Mouse (Mus musculus) neural tube, embryonic 13.5 days (tissue): ENCODE data around the gene Olfr119. TPM values are rescaled to one million over a fixed set of nuclear protein-coding genes. Genes with fewer than 3 reads are reported as not detected.
"Not testable (repeated sequence)": the region's sequence is repeated elsewhere in the genome, so short reads cannot be mapped to it uniquely, and the experiment has no call there.

Experiments
- ATAC-seq: fragments of 200-750 bp; cut with Nextera tagmentation; 2 replicates; pipeline ENCODE4 v1.8.0; 2017; ENCODE audit warnings: low read depth, mild to moderate bottlenecking, moderate TSS enrichment, moderate library complexity
- H3K27ac ChIP-seq: fragments of 300-500 bp; sonication (generic); replicated peaks from 2 replicates; pipeline ENCODE4 v1.5.1; 2015; ENCODE audit warnings: moderate library complexity, mild to moderate bottlenecking, inconsistent platforms
- H3K27me3 ChIP-seq: fragments of 300-500 bp; sonication (generic); 2 replicates; pipeline ENCODE4 v1.6.1; 2015; ENCODE audit warnings: mild to moderate bottlenecking, inconsistent platforms
- H3K36me3 ChIP-seq: fragments of 300-500 bp; sonication (generic); 2 replicates; pipeline ENCODE4 v1.6.1; 2015; ENCODE audit warnings: mild to moderate bottlenecking, inconsistent platforms
- H3K4me1 ChIP-seq: fragments of 300-500 bp; sonication (generic); replicated peaks from 2 replicates; pipeline ENCODE4 v1.6.1; 2015; ENCODE audit warnings: inconsistent platforms
- H3K4me2 ChIP-seq: fragments of 300-500 bp; sonication (generic); 2 replicates; pipeline ENCODE4 v1.6.1; 2015; ENCODE audit warnings: inconsistent platforms, mild to moderate bottlenecking, moderate library complexity
- H3K4me3 ChIP-seq: fragments of 300-500 bp; sonication (generic); 2 replicates; pipeline ENCODE4 v1.5.1; 2015; ENCODE audit warnings: mild to moderate bottlenecking, inconsistent platforms
- H3K9ac ChIP-seq: fragments of 300-500 bp; sonication (generic); 2 replicates; pipeline ENCODE4 v1.6.1; 2015; ENCODE audit warnings: moderate library complexity, mild to moderate bottlenecking, inconsistent platforms
- H3K9me3 ChIP-seq: fragments of 300-500 bp; sonication (generic); 2 replicates; pipeline ENCODE4 v1.6.1; 2016; ENCODE audit warnings: inconsistent platforms
- WGBS: fragments of 180-500 bp; shearing (Covaris S2); methylation state at CpG from one replicate; pipeline ENCODE4 v1.1.7; 2015; 5-methylcytosine and 5-hydroxymethylcytosine counted together
- polyA plus RNA-seq: library from polyadenylated mRNA; unstranded; fragments of >200 nt; fragmentation: Nextera tagmentation; extraction: Ambion mirVana; gene quantifications from 2 replicates; pipeline ENCODE4 v1.2.1, GENCODE M21; 2015

Gene Olfr119
- polyA plus RNA-seq, result not detected in 2 replicates

- not testable (repeated sequence) for H3K4me2 ChIP-seq, H3K4me1 ChIP-seq, H3K27me3 ChIP-seq, H3K36me3 ChIP-seq, H3K4me3 ChIP-seq, H3K27ac ChIP-seq, H3K9me3 ChIP-seq, H3K9ac ChIP-seq, ATAC-seq
- WGBS, result 73% methylated on average over 1 of the region's 1 CpGs
These were observed at the start of gene Olfr119 for GRCm38 (mm10) chr17:37696264-37696663. Gene Olfr119, plus strand, starts transcription at chr17:37696564.

- Histone ChIP-seq H3K36me3 (no peaks in the 10 kb centered on the region), H3K27ac (no peak within 1 kb of the TSS), H3K4me3 (no peak within 1 kb of the TSS), H3K27me3 (no peaks in the 10 kb centered on the region), H3K9ac (no peak within 1 kb of the TSS), H3K4me1 (no peaks in the 10 kb centered on the region), H3K9me3 (no peaks in the 10 kb centered on the region), H3K4me2 (no peak within 1 kb of the TSS)
- no peak for ATAC-seq
- WGBS, result 84% methylated on average over 1 of the region's 1 CpGs
These were observed 32.7 kb upstream of the Olfr119 start, which contains the start of gene Olfr117 for GRCm38 (mm10) chr17:37663682-37664081. Gene Olfr117, minus strand, starts transcription at chr17:37663782.

- no peak within 1 kb of the TSS for H3K27ac ChIP-seq
- no peaks in the 10 kb centered on the region for H3K27me3 ChIP-seq
- no peak within 1 kb of the TSS for H3K9ac ChIP-seq
- H3K4me3 ChIP-seq, result no peak within 1 kb of the TSS
- no peak within 1 kb of the TSS for H3K4me2 ChIP-seq
- ATAC-seq, result no peak
- no peaks in the 10 kb centered on the region for H3K4me1 ChIP-seq
- H3K9me3 ChIP-seq, result no peaks in the 10 kb centered on the region
- 69% methylated on average over 2 of the region's 2 CpGs for WGBS
- H3K36me3 ChIP-seq, result no peaks in the 10 kb centered on the region
These were observed 29.7 kb upstream of the Olfr119 start, which contains the start of gene Olfr118 for GRCm38 (mm10) chr17:37666688-37667087. Gene Olfr118, plus strand, starts transcription at chr17:37666988.

- H3K9ac ChIP-seq, result no peak within 1 kb of the TSS
- H3K4me3 ChIP-seq, result no peak within 1 kb of the TSS
- H3K27me3 ChIP-seq, result no peaks in the 10 kb centered on the region
- no peak within 1 kb of the TSS for H3K27ac ChIP-seq
- no peak for ATAC-seq
- no peaks in the 10 kb centered on the region for H3K9me3 ChIP-seq
- WGBS, result 76% methylated on average over 1 of the region's 1 CpGs
- no peaks in the 10 kb centered on the region for H3K4me1 ChIP-seq
- H3K36me3 ChIP-seq, result no peaks in the 10 kb centered on the region
- no peak within 1 kb of the TSS for H3K4me2 ChIP-seq
These were observed 25.1 kb downstream of the Olfr119 start, which contains the start of gene Olfr120 for GRCm38 (mm10) chr17:37721508-37721907. Gene Olfr120, plus strand, starts transcription at chr17:37721808.

- H3K9me3 ChIP-seq, result no peaks in the 10 kb centered on the region
- H3K36me3 ChIP-seq, result no peaks in the 10 kb centered on the region
- ATAC-seq, result no peak
- H3K27me3 ChIP-seq, result no peaks in the 10 kb centered on the region
- no peak overlapping the region for H3K27ac ChIP-seq
- H3K4me1 ChIP-seq, result no peaks in the 10 kb centered on the region
- H3K4me3 ChIP-seq, result no peak overlapping the region
- no peak overlapping the region for H3K9ac ChIP-seq
- H3K4me2 ChIP-seq, result no peak overlapping the region
- WGBS, result 61% methylated on average over 7 of the region's 7 CpGs
These were observed 41.7 kb downstream of the Olfr119 start for GRCm38 (mm10) chr17:37738070-37738469.

Other genes starting within 250 kb of the Olfr119 start
- not detected in 2 replicates for gene Olfr109, start 237.6 kb upstream of the Olfr119 start, polyA plus RNA-seq
- gene H2-M2, start 213.0 kb upstream of the Olfr119 start, polyA plus RNA-seq, result not detected in 2 replicates
- not detected in 2 replicates for gene Olfr110, start 204.1 kb upstream of the Olfr119 start, polyA plus RNA-seq
- gene Olfr111, start 188.5 kb upstream of the Olfr119 start, polyA plus RNA-seq, result not detected in 2 replicates
- not detected in 2 replicates for gene Olfr112, start 127.1 kb upstream of the Olfr119 start, polyA plus RNA-seq
- not detected in 2 replicates for gene Olfr113, start 118.9 kb upstream of the Olfr119 start, polyA plus RNA-seq
- not detected in 2 replicates for gene Olfr114, start 103.8 kb upstream of the Olfr119 start, polyA plus RNA-seq
- not detected in 2 replicates for gene Olfr115, start 69.5 kb upstream of the Olfr119 start, polyA plus RNA-seq
- not detected in 2 replicates for gene Olfr116, start 69.4 kb upstream of the Olfr119 start, polyA plus RNA-seq
- gene Olfr117, start 32.8 kb upstream of the Olfr119 start, polyA plus RNA-seq, result not detected in 2 replicates
- not detected in 2 replicates for gene Olfr118, start 29.6 kb upstream of the Olfr119 start, polyA plus RNA-seq
- not detected in 2 replicates for gene Olfr120, start 25.2 kb downstream of the Olfr119 start, polyA plus RNA-seq
- gene Olfr121, start 52.3 kb downstream of the Olfr119 start, polyA plus RNA-seq, result not detected in 2 replicates
- gene Olfr122, start 72.0 kb downstream of the Olfr119 start, polyA plus RNA-seq, result not detected in 2 replicates
- gene Olfr123, start 97.0 kb downstream of the Olfr119 start, polyA plus RNA-seq, result not detected in 2 replicates
- gene Olfr124, start 103.3 kb downstream of the Olfr119 start, polyA plus RNA-seq, result not detected in 2 replicates
- gene Olfr125, start 136.4 kb downstream of the Olfr119 start, polyA plus RNA-seq, result not detected in 2 replicates
- not detected in 2 replicates for gene Olfr126, start 150.9 kb downstream of the Olfr119 start, polyA plus RNA-seq
- not detected in 2 replicates for gene Olfr127, start 203.9 kb downstream of the Olfr119 start, polyA plus RNA-seq
- not detected in 2 replicates for gene Olfr128, start 224.0 kb downstream of the Olfr119 start, polyA plus RNA-seq